Mouse (Mus musculus) heart, adult 2 months (tissue): Measurements from ENCODE around the gene Pdlim1. TPM values are rescaled to one million over a fixed set of nuclear protein-coding genes. Genes with fewer than 3 reads are reported as not detected.

Source experiments
- DNase-seq, 2 experiments: peaks; one replicate each; pipeline ENCODE4 v3.0.0; 2021
- H3K27ac ChIP-seq: fragments of 200-600 bp; 2 replicates; pipeline ENCODE4 v1.8.1; 2022
- H3K27me3 ChIP-seq: fragments of 200-500 bp; 2 replicates; pipeline ENCODE4 v1.6.1; 2012; ENCODE audit warnings: mild to moderate bottlenecking, low read length, inconsistent platforms, mixed read lengths; ENCODE audit not compliant: control insufficient read depth, insufficient read depth
- H3K36me3 ChIP-seq: fragments of 200-500 bp; 2 replicates; pipeline ENCODE4 v1.6.1; 2012; ENCODE audit warnings: low read length, inconsistent platforms; ENCODE audit not compliant: control insufficient read depth, insufficient read depth
- H3K4me1 ChIP-seq: fragments of 200-500 bp; 2 replicates; pipeline ENCODE4 v1.6.1; 2011; ENCODE audit warnings: low read length; ENCODE audit not compliant: control insufficient read depth, insufficient read depth
- H3K4me3 ChIP-seq: fragments of 200-600 bp; 2 replicates; pipeline ENCODE4 v1.8.1; 2022
- H3K79me2 ChIP-seq: fragments of 200-500 bp; replicated peaks from 2 replicates; pipeline ENCODE4 v1.6.1; 2012; ENCODE audit warnings: mild to moderate bottlenecking, inconsistent platforms, low read length, moderate library complexity, mixed read lengths; ENCODE audit not compliant: control insufficient read depth, insufficient read depth
- H3K9ac ChIP-seq: fragments of 200-500 bp; 2 replicates; pipeline ENCODE4 v1.6.1; 2012; ENCODE audit warnings: low read depth, mild to moderate bottlenecking, control low read depth, inconsistent platforms, low read length, mixed read lengths
- CTCF ChIP-seq: fragments of 200-600 bp; IDR thresholded peaks from 2 replicates; pipeline ENCODE4 v1.8.1; 2022; ENCODE audit warnings: antibody characterized with exemption, mild to moderate bottlenecking, moderate library complexity
- EP300 ChIP-seq: fragments of 200-500 bp; IDR thresholded peaks from 2 replicates; pipeline ENCODE4 v1.6.1; 2011; ENCODE audit warnings: low read depth, low read length, control low read depth; ENCODE audit not compliant: insufficient read depth
- POLR2A ChIP-seq: fragments of 200-500 bp; IDR thresholded peaks from 2 replicates; pipeline ENCODE4 v1.6.1; 2011; ENCODE audit warnings: mild to moderate bottlenecking, low read depth, low read length, control low read depth; ENCODE audit not compliant: insufficient read depth
- WGBS: fragments of 180-500 bp; shearing (Covaris S2); methylation state at CpG from one replicate; pipeline ENCODE4 v1.1.7; 2018; 5-methylcytosine and 5-hydroxymethylcytosine counted together
- intact Hi-C: fragments of 180-260 bp; cut with DNase I; formaldehyde crosslinking; loops from one replicate; pipeline ENCODE4 v1.15.1; 2025
- polyA plus RNA-seq: library from polyadenylated mRNA; depleted of rRNA; stranded (reverse); fragments of >200 nt; gene quantifications from 2 replicates; pipeline ENCODE4 v1.2.3, GENCODE M21; 2012
- total RNA-seq, 2 experiments: library from RNA; stranded (reverse); gene quantifications; 2 replicates each; pipeline ENCODE4 v1.2.3; 2021

Gene Pdlim1
- total and polyA plus RNA-seq, 3 experiments = 116 to 139 (median 137) TPM

DNA sequence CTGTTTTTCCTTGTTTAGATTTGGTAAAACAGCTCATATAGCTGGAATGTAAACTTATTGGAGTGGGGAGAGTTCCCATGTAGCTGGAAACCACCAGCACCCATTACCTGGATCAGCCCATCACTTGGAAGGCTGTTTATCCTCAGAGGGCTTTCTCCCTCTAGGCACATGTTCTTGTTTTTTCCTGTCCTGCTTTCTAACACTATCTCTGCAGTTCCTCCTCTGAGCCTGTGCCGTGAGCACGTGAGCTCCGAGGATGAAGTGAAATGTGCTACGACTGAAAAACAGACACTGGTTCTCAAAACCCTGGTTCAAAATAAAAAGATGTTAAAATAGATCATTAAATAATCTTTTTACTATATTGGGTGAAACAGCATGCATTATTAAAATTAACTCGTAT is 30.8 kb upstream of the Pdlim1 start:
- Histone ChIP-seq H3K27me3 (no peaks in the 10 kb centered on the region), H3K79me2 (no peaks in the 10 kb centered on the region), H3K27ac (peak overlapping the region; percentile 64), H3K36me3 (peaks cover 43% of the 10 kb centered on the region), H3K4me3 (no peak overlapping the region), H3K9ac (no peak overlapping the region), H3K4me1 (peaks cover 25% of the 10 kb centered on the region)
- intact Hi-C loops = no loop called here
- no peak for TF ChIP-seq POLR2A
- 0 out of 2 replicates have a peak, but pooled peaks have one; percentile 20 for TF ChIP-seq EP300
- TF ChIP-seq CTCF = no peak
- no peak for DNase-seq
- 25% methylated on average over 5 of the region's 5 CpGs for WGBS

DNA sequence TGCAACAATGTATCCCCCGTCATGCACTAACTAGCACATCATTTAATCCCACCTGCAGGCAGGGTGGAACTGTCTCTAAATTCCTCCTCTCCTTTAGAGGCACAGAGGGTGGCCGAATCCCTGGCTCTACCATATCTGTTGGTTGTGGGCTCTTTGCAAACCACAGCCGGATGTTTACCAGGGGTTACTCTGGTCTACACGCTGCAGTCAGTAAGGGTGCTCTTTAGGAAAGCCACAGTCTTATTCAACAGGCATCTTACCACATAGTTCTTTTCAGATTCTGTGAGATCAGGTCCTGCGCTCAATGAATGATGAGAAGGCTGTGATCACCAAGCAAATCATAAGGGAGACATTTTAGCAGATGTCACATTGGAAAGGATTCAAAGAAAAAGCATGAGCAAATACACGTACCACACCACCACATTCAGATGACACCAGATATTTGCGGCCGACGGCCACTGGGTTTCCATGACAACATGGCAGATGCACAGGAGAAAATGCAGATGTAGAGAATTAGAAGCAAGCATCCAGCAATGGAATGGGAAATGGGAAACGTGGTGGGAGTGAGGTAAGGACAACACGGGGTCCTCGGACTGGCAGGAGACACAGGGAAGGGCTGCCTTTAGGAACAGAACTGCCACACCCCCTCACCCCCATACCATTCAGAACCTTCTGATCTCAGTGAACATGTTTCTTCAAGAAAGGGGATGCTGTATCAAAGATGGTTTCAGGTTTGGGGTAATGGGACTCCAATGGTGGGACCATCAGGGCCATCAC is 28.5 kb upstream of the Pdlim1 start:
- DNase-seq = peak in 1 of 2 experiments; percentile 2
- Histone ChIP-seq H3K9ac (no peak overlapping the region), H3K36me3 (peaks cover 45% of the 10 kb centered on the region), H3K4me3 (no peak overlapping the region), H3K4me1 (peaks cover 17% of the 10 kb centered on the region), H3K27me3 (no peaks in the 10 kb centered on the region), H3K27ac (no peak overlapping the region), H3K79me2 (no peaks in the 10 kb centered on the region)
- intact Hi-C loops = no loop called here
- TF ChIP-seq CTCF (no peak), EP300 (0 out of 2 replicates have a peak, but pooled peaks have one; percentile 12)
- WGBS = 82% methylated on average over 12 of the region's 12 CpGs

DNA sequence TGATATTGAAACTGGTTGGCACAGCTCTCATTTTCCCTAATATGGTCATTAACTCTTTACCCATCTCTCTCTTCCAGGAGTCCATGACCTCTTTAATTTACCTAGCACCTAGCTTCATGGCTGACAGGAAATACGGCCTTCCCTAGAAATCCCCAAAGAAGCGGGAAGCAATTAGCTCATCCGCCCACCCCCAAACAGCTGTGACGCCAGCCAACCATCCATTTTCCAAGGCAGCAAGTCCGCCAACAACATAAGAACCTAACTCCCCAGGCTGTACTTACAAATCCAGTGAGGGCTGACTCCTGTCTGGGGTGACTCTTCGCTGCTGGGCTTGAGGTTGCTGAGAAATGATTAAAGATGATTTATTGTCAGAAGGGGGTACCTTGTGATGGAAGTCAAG is 27.5 kb upstream of the Pdlim1 start:
- WGBS = 69% methylated on average over 6 of the region's 6 CpGs
- H3K79me2 ChIP-seq = no peaks in the 10 kb centered on the region
- no peak for DNase-seq
- no peak overlapping the region for H3K9ac ChIP-seq
- no peaks in the 10 kb centered on the region for H3K27me3 ChIP-seq
- H3K4me1 ChIP-seq = peaks cover 17% of the 10 kb centered on the region
- TF ChIP-seq POLR2A (no peak), EP300 (no peak), CTCF (no peak)
- H3K36me3 ChIP-seq = peaks cover 43% of the 10 kb centered on the region
- H3K27ac ChIP-seq = no peak overlapping the region
- no peak overlapping the region for H3K4me3 ChIP-seq
- intact Hi-C loops = no loop called here

DNA sequence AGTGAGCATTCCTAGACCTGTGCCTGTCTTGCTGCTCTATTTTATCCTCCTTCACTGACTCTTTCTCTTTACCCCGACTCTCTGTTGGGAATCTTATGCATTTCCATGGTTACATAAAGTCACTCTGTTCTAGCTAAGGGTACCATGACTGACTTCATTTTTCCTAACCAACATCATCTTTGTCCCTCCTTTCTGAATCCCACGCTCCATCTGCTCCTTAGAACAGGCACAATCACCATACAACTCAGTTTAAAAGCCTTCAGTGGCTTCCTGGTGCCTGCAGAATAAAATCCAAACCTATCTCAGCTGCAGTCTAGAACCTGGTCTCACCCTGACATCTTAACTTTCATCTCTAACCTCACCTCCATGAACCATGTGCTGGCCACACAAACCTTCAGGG is 26.9 kb upstream of the Pdlim1 start:
- 80% methylated on average over 2 of the region's 2 CpGs for WGBS
- no peaks in the 10 kb centered on the region for H3K27me3 ChIP-seq
- DNase-seq = no peak
- no peaks in the 10 kb centered on the region for H3K79me2 ChIP-seq
- TF ChIP-seq CTCF (no peak), EP300 (no peak), POLR2A (no peak)
- H3K36me3 ChIP-seq = peaks cover 43% of the 10 kb centered on the region
- peak overlapping the region; percentile 54; the same call in 1 of the 2 replicates for H3K27ac ChIP-seq
- no peak overlapping the region for H3K4me3 ChIP-seq
- no peak overlapping the region for H3K9ac ChIP-seq
- peaks cover 17% of the 10 kb centered on the region for H3K4me1 ChIP-seq
- intact Hi-C loops = no loop called here

DNA sequence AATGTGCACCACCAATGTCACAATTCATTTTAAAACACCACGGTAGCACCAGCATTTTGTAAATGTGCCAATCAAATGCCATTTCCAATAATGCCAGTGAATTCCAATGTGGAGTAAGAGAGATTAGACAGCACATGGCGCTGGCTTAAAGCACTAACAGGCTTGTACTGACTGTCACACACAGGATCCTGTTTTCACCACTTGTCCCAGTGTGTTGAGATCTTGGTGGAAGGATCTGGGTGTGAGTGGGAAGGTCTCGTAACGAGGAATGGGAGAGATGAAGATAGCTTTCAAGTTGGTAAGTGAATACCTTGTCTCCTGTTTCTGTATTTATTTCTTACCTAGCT is 26.1 kb upstream of the Pdlim1 start:
- no peaks in the 10 kb centered on the region for H3K79me2 ChIP-seq
- intact Hi-C loops = no loop called here
- no peak for DNase-seq
- H3K36me3 ChIP-seq = peaks cover 40% of the 10 kb centered on the region
- WGBS = 38% methylated on average over 4 of the region's 4 CpGs
- H3K4me3 ChIP-seq = no peak overlapping the region
- no peak for TF ChIP-seq CTCF
- no peak for TF ChIP-seq EP300
- TF ChIP-seq POLR2A = no peak
- H3K9ac ChIP-seq = no peak overlapping the region
- peaks cover 14% of the 10 kb centered on the region for H3K4me1 ChIP-seq
- no peaks in the 10 kb centered on the region for H3K27me3 ChIP-seq
- H3K27ac ChIP-seq = peak overlapping the region; percentile 54

DNA sequence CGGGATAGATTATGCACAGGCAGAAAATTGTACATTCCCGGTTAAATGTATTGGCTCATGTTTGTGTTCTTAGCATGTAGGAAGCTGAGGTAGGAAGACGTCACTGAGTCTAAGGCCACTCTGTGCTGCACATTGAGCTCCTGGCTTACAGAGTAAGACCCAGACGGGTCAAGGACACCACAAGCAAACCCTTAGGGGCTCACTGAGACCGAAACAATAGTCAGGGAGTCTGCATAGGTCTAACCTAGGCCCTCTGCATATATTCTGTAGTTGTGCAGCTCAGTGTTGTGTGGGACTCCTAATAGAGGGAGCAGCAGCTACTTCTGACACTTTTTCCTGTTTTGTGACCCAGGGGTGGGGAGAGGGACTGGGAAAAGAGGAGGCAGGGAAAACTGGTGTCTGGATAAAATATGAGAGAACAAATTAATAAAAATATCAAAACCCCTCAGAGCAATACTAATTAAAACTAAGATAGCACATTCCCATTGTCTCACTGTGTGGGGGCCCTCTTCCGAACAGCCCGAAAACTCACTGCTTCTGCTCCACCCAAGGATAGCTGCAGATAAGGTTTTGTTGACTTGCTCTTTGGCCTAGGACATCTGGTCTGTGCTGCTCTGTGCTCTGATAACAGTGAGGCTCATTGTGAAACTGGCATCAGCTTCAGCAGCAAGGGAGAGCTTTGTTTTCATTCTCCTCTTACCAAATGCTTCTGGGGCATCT is 25.6 kb upstream of the Pdlim1 start:
- H3K4me1 ChIP-seq = peaks cover 12% of the 10 kb centered on the region
- peak; percentile 74; the same call in 1 of the 2 replicates for TF ChIP-seq EP300
- TF ChIP-seq POLR2A = no peak
- H3K27ac ChIP-seq = peak overlapping the region; percentile 54
- no peak overlapping the region for H3K9ac ChIP-seq
- no peaks in the 10 kb centered on the region for H3K79me2 ChIP-seq
- H3K4me3 ChIP-seq = no peak overlapping the region
- H3K36me3 ChIP-seq = peaks cover 36% of the 10 kb centered on the region
- DNase-seq = peak in 1 of 2 experiments; percentile 33
- intact Hi-C loops = no loop called here
- no peaks in the 10 kb centered on the region for H3K27me3 ChIP-seq
- WGBS = 66% methylated on average over 7 of the region's 7 CpGs
